Mouse (Mus musculus) hindbrain, embryonic 16.5 days (tissue): Measurements from ENCODE around the gene Slfn9. TPM values are rescaled to one million over a fixed set of nuclear protein-coding genes. Genes with fewer than 3 reads are reported as not detected.

Experiments
- ATAC-seq: fragments of 200-750 bp; cut with Nextera tagmentation; 2 replicates; pipeline ENCODE4 v1.8.0; 2017; ENCODE audit warnings: moderate TSS enrichment, moderate library complexity
- H3K27ac ChIP-seq: fragments of 300-500 bp; sonication (generic); 2 replicates; pipeline ENCODE4 v1.5.1; 2014; ENCODE audit warnings: low read depth, mild to moderate bottlenecking, control low read depth, low read length, moderate library complexity
- H3K27me3 ChIP-seq: fragments of 300-500 bp; sonication (generic); replicated peaks from 2 replicates; pipeline ENCODE4 v1.6.1; 2014; ENCODE audit warnings: low read length; ENCODE audit not compliant: control insufficient read depth, insufficient read depth
- H3K36me3 ChIP-seq: fragments of 300-500 bp; sonication (generic); 2 replicates; pipeline ENCODE4 v1.6.1; 2014; ENCODE audit warnings: mild to moderate bottlenecking, low read length, moderate library complexity, mixed read lengths; ENCODE audit not compliant: control insufficient read depth, insufficient read depth
- H3K4me1 ChIP-seq: fragments of 300-500 bp; sonication (generic); 2 replicates; pipeline ENCODE4 v1.6.1; 2014; ENCODE audit warnings: low read depth, low read length; ENCODE audit not compliant: control insufficient read depth, insufficient read depth
- H3K4me2 ChIP-seq: fragments of 300-500 bp; sonication (generic); 2 replicates; pipeline ENCODE4 v1.6.1; 2014; ENCODE audit warnings: mild to moderate bottlenecking, low read length, control low read depth, moderate library complexity
- H3K4me3 ChIP-seq: fragments of 300-500 bp; sonication (generic); 2 replicates; pipeline ENCODE4 v1.5.1; 2014; ENCODE audit warnings: mild to moderate bottlenecking, low read length, control low read depth, moderate library complexity
- H3K9ac ChIP-seq: fragments of 300-500 bp; sonication (generic); 2 replicates; pipeline ENCODE4 v1.6.1; 2014; ENCODE audit warnings: low read depth, mild to moderate bottlenecking, control low read depth, low read length, moderate library complexity
- H3K9me3 ChIP-seq: fragments of 300-500 bp; sonication (generic); 2 replicates; pipeline ENCODE4 v1.6.1; 2014; ENCODE audit warnings: mild to moderate bottlenecking, low read length, moderate library complexity; ENCODE audit not compliant: control insufficient read depth
- WGBS: fragments of 180-500 bp; shearing (Covaris S2); extraction: QIAGEN DNeasy Blood & Tissue Kit; methylation state at CpG from one replicate; pipeline ENCODE4 v1.1.7; 2014; 5-methylcytosine and 5-hydroxymethylcytosine counted together
- microRNA-seq: library from miRNA; unstranded; fragments of <30 nt; microRNA quantifications from one replicate; pipeline ENCODE4, GENCODE M21; 2017
- polyA plus RNA-seq: library from polyadenylated mRNA; unstranded; fragments of >200 nt; fragmentation: Nextera tagmentation; extraction: Ambion mirVana; gene quantifications from 2 replicates; pipeline ENCODE4 v1.2.1, GENCODE M21; 2015

Gene Slfn9
- polyA plus RNA-seq, 1 experiment from 2014 or later, result 2.1 TPM

GRCm38 (mm10) chr11:82928897-82929632 is 62.6 kb downstream of the Slfn9 start:
- Histone ChIP-seq H3K4me2 (no peak overlapping the region), H3K4me3 (no peak overlapping the region)
- ATAC-seq, result no peak

More at GRCm38 (mm10) chr11:82928897-82929632, 62.6 kb downstream of the Slfn9 start:
- Histone ChIP-seq H3K9me3 (no peaks in the 10 kb centered on the region), H3K4me1 (peaks cover 6% of the 10 kb centered on the region), H3K36me3 (no peaks in the 10 kb centered on the region), H3K27me3 (peaks cover 22% of the 10 kb centered on the region), H3K9ac (no peak overlapping the region), H3K27ac (no peak overlapping the region)
- 26% methylated on average over 20 of the region's 20 CpGs for WGBS

Small RNAs within 50 kb of the gene (microRNA-seq; reads per million reads assigned to microRNA genes)
- not detected for gene Gm27598
- not detected for gene Mir7679

Other genes starting within 250 kb of the Slfn9 start
- gene Cct6b, start 227.5 kb downstream of the Slfn9 start, polyA plus RNA-seq, result 0.20 and 0.49 TPM in 2 replicates
- gene Zfp830, start 227.5 kb downstream of the Slfn9 start, polyA plus RNA-seq, result 27.5 and 27.9 TPM in 2 replicates
- 20.9 and 22.1 TPM in 2 replicates for gene Lig3, start 210.7 kb downstream of the Slfn9 start, polyA plus RNA-seq
- gene Rffl, start 120.6 kb downstream of the Slfn9 start, polyA plus RNA-seq, result 3.7 and 3.9 TPM in 2 replicates
- gene Rad51d, start 101.2 kb downstream of the Slfn9 start, polyA plus RNA-seq, result 11.9 and 12.9 TPM in 2 replicates
- 0.51 and 0.99 TPM in 2 replicates for gene Fndc8, start 99.7 kb downstream of the Slfn9 start, polyA plus RNA-seq
- 30.3 and 31.1 TPM in 2 replicates for gene Nle1, start 83.4 kb downstream of the Slfn9 start, polyA plus RNA-seq
- 1.4 and 3.3 TPM in 2 replicates for gene Unc45b, start 81.3 kb downstream of the Slfn9 start, polyA plus RNA-seq
- gene Slfn5, start 40.5 kb downstream of the Slfn9 start, polyA plus RNA-seq, result 1.3 and 1.9 TPM in 2 replicates
- gene Slfn8, start 29.0 kb upstream of the Slfn9 start, polyA plus RNA-seq, result 0.14 and 0.37 TPM in 2 replicates
- gene Slfn2, start 73.3 kb upstream of the Slfn9 start, polyA plus RNA-seq, result 1.3 TPM in 2 replicates
- 0.08 TPM in 1 of 2 replicates, not detected in the other for gene Slfn1, start 125.0 kb upstream of the Slfn9 start, polyA plus RNA-seq
- not detected in 2 replicates for gene Slfn4, start 183.4 kb upstream of the Slfn9 start, polyA plus RNA-seq
- 0.18 and 0.52 TPM in 2 replicates for gene Slfn3, start 199.5 kb upstream of the Slfn9 start, polyA plus RNA-seq